Mouse (Mus musculus): ENCODE results near the gene Rnaseh2c. TPM values are rescaled to one million over a fixed set of nuclear protein-coding genes. Genes with fewer than 3 reads are reported as not detected.
A peak's percentile ranks its signal among the peaks of the same experiment; 100 is the strongest.

Rnaseh2c gene
- polyA plus RNA-seq, 1 experiment = 47.2 TPM

DNA sequence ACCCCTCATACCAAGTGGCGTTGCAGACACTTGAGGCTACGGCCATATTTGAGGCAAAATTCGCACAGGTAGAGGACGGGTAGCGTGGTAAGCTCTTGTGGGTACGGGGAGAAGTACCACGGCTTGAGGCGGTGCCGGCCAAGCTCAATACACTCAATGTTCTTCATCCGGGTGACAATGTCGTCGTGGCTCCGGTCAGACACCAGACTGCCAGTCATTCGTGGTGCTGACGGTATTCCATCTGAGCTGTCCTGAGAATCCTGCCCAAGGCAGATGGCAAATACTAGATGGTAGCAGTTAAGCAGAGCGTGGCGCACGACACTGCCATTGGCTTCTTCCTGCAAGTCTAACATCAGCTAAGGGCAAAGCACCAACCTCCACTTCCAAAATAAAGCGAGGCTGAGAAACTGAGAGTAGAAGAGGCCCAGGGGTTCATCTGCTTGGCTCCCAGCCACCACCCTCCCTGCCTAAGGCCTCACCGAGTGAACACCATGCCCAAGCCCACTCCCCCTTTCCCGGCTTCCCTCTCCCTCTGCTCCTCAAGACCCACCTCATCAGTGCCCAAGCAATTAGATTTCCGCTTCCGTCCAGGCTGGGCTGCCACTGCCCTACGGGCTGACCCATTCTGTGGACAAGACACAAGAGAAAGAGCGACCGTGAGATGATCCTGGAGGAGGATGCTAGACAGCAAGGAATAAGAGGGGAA is 6.2 kb downstream of the Rnaseh2c start:
- Histone ChIP-seq H3K27me3 (ENCODE audit: control insufficient read depth, insufficient read depth, low read length, poor library complexity, severe bottlenecking) (no peaks in the 10 kb centered on the region), H3K9ac (ENCODE audit: low read depth, poor library complexity, severe bottlenecking) (no peak overlapping the region), H3K27ac (ENCODE audit: insufficient read depth, low read length) (no peak overlapping the region), H3K36me3 (ENCODE audit: control insufficient read depth, insufficient read depth, low read length, poor library complexity, severe bottlenecking) (peaks cover 41% of the 10 kb centered on the region), H3K4me3 (ENCODE audit: low read depth, low read length) (no peak overlapping the region), H3K9me3 (replicated peaks; ENCODE audit: control insufficient read depth, insufficient read depth, low read length, poor library complexity, severe bottlenecking) (no peaks in the 10 kb centered on the region), H3K4me1 (ENCODE audit: control insufficient read depth, insufficient read depth, low read length) (peaks cover 2% of the 10 kb centered on the region)
- TF ChIP-seq EP300 (IDR thresholded peaks at IDR 0.05; ENCODE audit: insufficient read depth, low read depth, low read length) = no peak
- TF ChIP-seq POLR2A (IDR thresholded peaks at IDR 0.05; ENCODE audit: insufficient read depth, low read length) = no peak
- TF ChIP-seq CTCF (IDR thresholded peaks at IDR 0.05; ENCODE audit: low read depth, low read length) = no peak

DNA sequence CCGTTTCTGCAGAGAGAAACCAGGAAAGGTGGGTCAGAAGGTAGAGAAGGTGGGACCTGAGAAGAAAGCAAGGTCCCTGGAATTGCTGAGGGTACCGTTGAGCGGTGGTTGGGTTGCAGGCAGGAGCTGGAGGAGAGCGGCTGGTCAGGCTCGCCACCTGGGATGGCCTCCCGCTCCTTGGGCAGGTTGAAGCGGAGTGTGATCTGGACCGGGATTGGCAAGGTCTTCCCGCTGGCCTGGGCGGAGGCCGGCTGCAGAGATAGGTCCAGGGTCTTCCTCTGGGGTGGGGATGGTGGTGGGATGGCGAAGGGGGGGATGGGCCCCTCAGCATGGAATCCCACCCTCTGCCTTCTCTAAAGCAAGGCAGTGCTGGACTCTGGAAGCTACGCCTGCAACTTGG is 7.0 kb downstream of the Rnaseh2c start:
- peaks cover 2% of the 10 kb centered on the region for H3K4me1 ChIP-seq (ENCODE audit: control insufficient read depth, insufficient read depth, low read length)
- 0 out of 2 replicates have a peak overlapping the region, but pooled peaks have one; percentile 81 for H3K9ac ChIP-seq (ENCODE audit: low read depth, poor library complexity, severe bottlenecking)
- TF ChIP-seq EP300 (IDR thresholded peaks at IDR 0.05; ENCODE audit: insufficient read depth, low read depth, low read length) (no peak), POLR2A (IDR thresholded peaks at IDR 0.05; ENCODE audit: insufficient read depth, low read length) (no peak), CTCF (IDR thresholded peaks at IDR 0.05; ENCODE audit: low read depth, low read length) (no peak)
- H3K27ac ChIP-seq (ENCODE audit: insufficient read depth, low read length) = no peak overlapping the region
- no peaks in the 10 kb centered on the region for H3K27me3 ChIP-seq (ENCODE audit: control insufficient read depth, insufficient read depth, low read length, poor library complexity, severe bottlenecking)
- H3K36me3 ChIP-seq (ENCODE audit: control insufficient read depth, insufficient read depth, low read length, poor library complexity, severe bottlenecking) = peaks cover 35% of the 10 kb centered on the region
- H3K9me3 ChIP-seq (replicated peaks; ENCODE audit: control insufficient read depth, insufficient read depth, low read length, poor library complexity, severe bottlenecking) = no peaks in the 10 kb centered on the region
- 0 out of 2 replicates have a peak overlapping the region, but pooled peaks have one; percentile 81 for H3K4me3 ChIP-seq (ENCODE audit: low read depth, low read length)

DNA sequence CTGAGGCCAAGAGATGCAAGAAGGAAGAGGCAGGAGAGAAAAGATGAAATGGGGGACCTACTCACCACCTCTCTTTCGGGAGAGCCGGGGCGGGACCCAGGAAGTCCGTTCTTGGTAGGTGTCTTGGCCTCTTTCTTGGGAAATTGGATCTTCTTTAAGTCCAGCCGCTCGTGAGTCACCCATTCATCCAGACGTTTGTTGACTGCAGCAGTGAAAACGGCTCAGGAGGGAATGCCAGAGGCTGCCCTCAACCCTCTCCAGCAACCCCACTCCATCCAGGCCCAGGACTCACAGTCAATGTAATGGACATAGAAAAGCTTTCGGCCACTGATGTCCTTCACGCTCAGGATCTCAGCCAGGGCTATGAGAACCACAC is 7.5 kb downstream of the Rnaseh2c start:
- peak overlapping the region; percentile 81; the same call in 1 of the 2 replicates for H3K9ac ChIP-seq (ENCODE audit: low read depth, poor library complexity, severe bottlenecking)
- no peaks in the 10 kb centered on the region for H3K27me3 ChIP-seq (ENCODE audit: control insufficient read depth, insufficient read depth, low read length, poor library complexity, severe bottlenecking)
- H3K9me3 ChIP-seq (replicated peaks; ENCODE audit: control insufficient read depth, insufficient read depth, low read length, poor library complexity, severe bottlenecking) = no peaks in the 10 kb centered on the region
- peak overlapping the region; percentile 81 for H3K4me3 ChIP-seq (ENCODE audit: low read depth, low read length)
- H3K27ac ChIP-seq (ENCODE audit: insufficient read depth, low read length) = no peak overlapping the region
- H3K36me3 ChIP-seq (ENCODE audit: control insufficient read depth, insufficient read depth, low read length, poor library complexity, severe bottlenecking) = peaks cover 33% of the 10 kb centered on the region
- peaks cover 2% of the 10 kb centered on the region for H3K4me1 ChIP-seq (ENCODE audit: control insufficient read depth, insufficient read depth, low read length)
- TF ChIP-seq POLR2A (IDR thresholded peaks at IDR 0.05; ENCODE audit: insufficient read depth, low read length) (no peak), EP300 (IDR thresholded peaks at IDR 0.05; ENCODE audit: insufficient read depth, low read depth, low read length) (no peak), CTCF (IDR thresholded peaks at IDR 0.05; ENCODE audit: low read depth, low read length) (no peak)

DNA sequence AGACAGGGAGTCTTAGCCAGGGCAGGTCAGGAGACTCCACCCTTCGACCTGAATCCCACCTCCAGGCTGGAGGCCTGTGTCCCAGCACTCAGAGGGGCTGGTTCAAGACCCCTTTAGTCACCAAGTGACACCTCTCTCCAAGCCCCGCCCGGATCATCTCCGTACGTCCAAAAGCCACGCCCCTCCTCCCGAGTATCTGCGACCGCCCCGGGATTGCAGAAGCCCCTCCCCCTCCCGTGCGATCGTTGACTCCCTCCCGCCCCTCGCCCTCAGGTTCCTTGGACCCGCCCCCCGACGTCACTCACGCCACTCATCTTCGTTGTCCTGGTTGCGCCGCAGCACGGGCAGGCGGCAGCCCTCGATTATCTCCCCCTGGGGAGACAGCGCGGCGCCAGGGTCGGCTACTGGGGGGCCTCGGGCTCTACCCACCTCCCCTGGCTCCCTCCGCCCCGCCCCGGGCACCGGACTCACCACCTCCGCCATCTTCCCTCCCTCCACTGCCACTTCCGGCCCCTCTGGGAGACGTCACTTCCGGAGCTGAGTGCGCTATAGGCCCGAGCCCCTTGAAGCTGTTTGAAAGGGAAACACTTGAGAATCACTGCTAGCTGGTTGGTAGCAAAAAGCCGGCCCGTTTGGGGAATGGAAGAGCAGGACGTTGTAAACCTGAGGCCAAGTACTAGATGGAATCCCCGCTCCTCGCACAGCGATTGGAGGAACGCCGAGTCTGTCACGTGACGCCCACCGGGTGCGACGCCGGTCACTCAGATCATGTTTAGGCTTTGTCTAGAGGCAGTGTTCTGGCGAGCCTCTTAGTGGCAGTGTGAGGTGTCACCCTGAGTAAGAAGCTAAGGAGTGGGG is 8.1 kb downstream of the Rnaseh2c start, which contains the start of gene Kat5:
Gene Kat5, minus strand, starts transcription at position 691 of the 858 bp plus-strand sequence.
- Histone ChIP-seq H3K4me1 (ENCODE audit: control insufficient read depth, insufficient read depth, low read length) (peaks cover 2% of the 10 kb centered on the region), H3K9ac (ENCODE audit: low read depth, poor library complexity, severe bottlenecking) (peak within 1 kb of the TSS; percentile 81), H3K27me3 (ENCODE audit: control insufficient read depth, insufficient read depth, low read length, poor library complexity, severe bottlenecking) (no peaks in the 10 kb centered on the region), H3K4me3 (ENCODE audit: low read depth, low read length) (peak within 1 kb of the TSS; percentile 81), H3K27ac (ENCODE audit: insufficient read depth, low read length) (peak within 1 kb of the TSS; percentile 86), H3K36me3 (ENCODE audit: control insufficient read depth, insufficient read depth, low read length, poor library complexity, severe bottlenecking) (peaks cover 27% of the 10 kb centered on the region), H3K9me3 (replicated peaks; ENCODE audit: control insufficient read depth, insufficient read depth, low read length, poor library complexity, severe bottlenecking) (no peaks in the 10 kb centered on the region)
- TF ChIP-seq CTCF (IDR thresholded peaks at IDR 0.05; ENCODE audit: low read depth, low read length) = no peak
- no peak for TF ChIP-seq POLR2A (IDR thresholded peaks at IDR 0.05; ENCODE audit: insufficient read depth, low read length)
- TF ChIP-seq EP300 (IDR thresholded peaks at IDR 0.05; ENCODE audit: insufficient read depth, low read depth, low read length) = no peak

DNA sequence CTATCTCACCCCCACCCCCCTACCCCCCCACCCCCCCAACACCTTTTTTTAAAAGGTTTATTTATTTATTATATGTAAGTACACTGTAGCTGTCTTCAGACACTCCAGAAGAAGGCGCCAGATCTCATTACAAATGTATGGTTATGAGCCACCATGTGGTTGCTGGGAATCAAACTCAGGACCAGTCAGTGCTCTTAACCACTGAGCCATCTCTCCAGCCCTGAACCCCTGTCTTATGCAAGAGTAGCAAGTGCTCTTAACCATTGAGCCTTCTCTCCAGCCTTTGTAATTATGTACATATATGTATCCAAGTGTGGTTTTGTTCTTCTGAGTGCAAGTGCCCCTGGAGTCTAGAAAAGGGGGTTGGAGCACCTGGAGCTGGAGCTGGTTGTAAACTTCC is 10.3 kb downstream of the Rnaseh2c start:
- TF ChIP-seq EP300 (IDR thresholded peaks at IDR 0.05; ENCODE audit: insufficient read depth, low read depth, low read length) (no peak), POLR2A (IDR thresholded peaks at IDR 0.05; ENCODE audit: insufficient read depth, low read length) (no peak), CTCF (IDR thresholded peaks at IDR 0.05; ENCODE audit: low read depth, low read length) (no peak)
- no peak overlapping the region for H3K4me3 ChIP-seq (ENCODE audit: low read depth, low read length)
- no peaks in the 10 kb centered on the region for H3K9me3 ChIP-seq (replicated peaks; ENCODE audit: control insufficient read depth, insufficient read depth, low read length, poor library complexity, severe bottlenecking)
- peaks cover 16% of the 10 kb centered on the region for H3K36me3 ChIP-seq (ENCODE audit: control insufficient read depth, insufficient read depth, low read length, poor library complexity, severe bottlenecking)
- H3K4me1 ChIP-seq (ENCODE audit: control insufficient read depth, insufficient read depth, low read length) = peaks cover 2% of the 10 kb centered on the region
- no peak overlapping the region for H3K9ac ChIP-seq (ENCODE audit: low read depth, poor library complexity, severe bottlenecking)
- no peaks in the 10 kb centered on the region for H3K27me3 ChIP-seq (ENCODE audit: control insufficient read depth, insufficient read depth, low read length, poor library complexity, severe bottlenecking)
- no peak overlapping the region for H3K27ac ChIP-seq (ENCODE audit: insufficient read depth, low read length)
